Comparison of ENCODE assay signal across 8 mouse cellular contexts in genomic region chr19:24556585-24556966, GRCm38 (mm10). TPM values are rescaled to one million over a fixed set of nuclear protein-coding genes. Genes with fewer than 3 reads are reported as not detected.
A peak's percentile ranks its signal among the peaks of the same experiment; 100 is the strongest.
DNase-seq lines count a peak whose midpoint lies in the region; ATAC-seq and TF ChIP-seq lines count a peak whose summit lies in the region.

No protein-coding gene starts in this region.

- H3K4me3 ChIP-seq in heart, embryonic 12.5 days = peak overlapping the region; percentile 83
- H3K4me3 ChIP-seq in ES-E14 (ENCODE audit: insufficient read depth in 1 of 2, low read depth in 1 of 2, low read length in 2 of 2, poor library complexity in 1 of 2, severe bottlenecking in 1 of 2) = peak overlapping the region; percentile 80 to 91
- peak overlapping the region; percentile 70 for H3K4me3 ChIP-seq in forebrain, embryonic 13.5 days
- H3K4me3 ChIP-seq in liver, embryonic 14.5 days (ENCODE audit: insufficient read depth in 1 of 2, low read depth in 2 of 2, low read length in 2 of 2) = peak overlapping the region; percentile 82 to 84

- peak overlapping the region; percentile 87 for H3K9ac ChIP-seq in heart, embryonic 12.5 days
- H3K9ac ChIP-seq in ES-E14 (ENCODE audit: insufficient read depth, low read depth, low read length, poor library complexity, severe bottlenecking) = peak overlapping the region; percentile 79; the same call in 1 of the 2 replicates
- peak overlapping the region; percentile 78 for H3K9ac ChIP-seq in forebrain, embryonic 13.5 days
- peak overlapping the region; percentile 80 for H3K9ac ChIP-seq in liver, embryonic 14.5 days (replicated peaks)

- in situ Hi-C loops in ES-E14 (cut with MboI; ENCODE audit: low sequenced_read_pairs in 2 of 2, unreplicated experiment in 2 of 2) = no loop called here

- WGBS in heart, embryonic 12.5 days = under 1% methylated on average over 12 of the region's 12 CpGs
- WGBS in forebrain, embryonic 13.5 days = 2% methylated on average over 12 of the region's 12 CpGs
- under 1% methylated on average over 12 of the region's 12 CpGs for WGBS in liver, embryonic 14.5 days (ENCODE audit: insufficient replicate concordance)

- peaks cover 6% of the 10 kb centered on the region; the same call in 1 of the 2 replicates for H3K9me3 ChIP-seq in heart, embryonic 12.5 days (replicated peaks)
- H3K9me3 ChIP-seq in ES-E14 (ENCODE audit: control insufficient read depth, insufficient read depth, low read depth, low read length) = no peaks in the 10 kb centered on the region
- H3K9me3 ChIP-seq in forebrain, embryonic 13.5 days (replicated peaks) = no peaks in the 10 kb centered on the region
- H3K9me3 ChIP-seq in liver, embryonic 14.5 days (ENCODE audit: control insufficient read depth, low read length) = no peaks in the 10 kb centered on the region

- H3K27me3 ChIP-seq in heart, embryonic 12.5 days (replicated peaks) = no peaks in the 10 kb centered on the region
- peaks cover 26% of the 10 kb centered on the region for H3K27me3 ChIP-seq in forebrain, embryonic 13.5 days
- H3K27me3 ChIP-seq in liver, embryonic 14.5 days (ENCODE audit: control insufficient read depth, insufficient read depth, low read length) = peaks cover 17% of the 10 kb centered on the region

- no peaks in the 10 kb centered on the region for H3K36me3 ChIP-seq in heart, embryonic 12.5 days
- H3K36me3 ChIP-seq in ES-E14 (ENCODE audit: control insufficient read depth, insufficient read depth, low read length, poor library complexity, severe bottlenecking) = no peaks in the 10 kb centered on the region
- no peaks in the 10 kb centered on the region for H3K36me3 ChIP-seq in forebrain, embryonic 13.5 days (ENCODE audit: poor library complexity, severe bottlenecking)
- H3K36me3 ChIP-seq in liver, embryonic 14.5 days (replicated peaks; ENCODE audit: control insufficient read depth, insufficient read depth, low read depth) = no peaks in the 10 kb centered on the region

- ATAC-seq in heart, embryonic 12.5 days (ENCODE audit: insufficient number of reproducible peaks, low FRiP score) = 0 out of 2 replicates have a peak, but pooled peaks have one; percentile 2
- peak; percentile 25 for ATAC-seq in forebrain, embryonic 13.5 days
- no peak for ATAC-seq in liver, embryonic 14.5 days (ENCODE audit: insufficient read depth)

- peak overlapping the region; percentile 89 for H3K27ac ChIP-seq in heart, embryonic 12.5 days (ENCODE audit: poor library complexity, severe bottlenecking)
- H3K27ac ChIP-seq in ES-E14 (ENCODE audit: insufficient read depth, low read depth, low read length, poor library complexity, severe bottlenecking) = no peak overlapping the region
- no peak overlapping the region for H3K27ac ChIP-seq in forebrain, embryonic 13.5 days
- peak overlapping the region; percentile 23 for H3K27ac ChIP-seq in liver, embryonic 14.5 days

- peak; percentile 20 for TF ChIP-seq CTCF in liver, embryonic 14.5 days (IDR thresholded peaks at IDR 0.05; ENCODE audit: low read depth)

- no peak for DNase-seq in heart, postnatal 4 days
- no peak for DNase-seq in ES-E14 (ENCODE audit: low read depth, low spot score)
- DNase-seq in liver, embryonic 14.5 days (ENCODE audit: low read depth in 3 of 3, low spot score in 3 of 3) = no peak
- DNase-seq in right cerebral cortex, postnatal 14 days = no peak
- DNase-seq in urinary bladder, postnatal 10 days (ENCODE audit: low spot score) = no peak
- no peak for DNase-seq in kidney, adult 8-10 months

- H3K4me1 ChIP-seq in heart, embryonic 12.5 days (replicated peaks) = peaks cover 43% of the 10 kb centered on the region
- peaks cover 5 to 9% of the 10 kb centered on the region in 2 experiments; a peak in 3 of 4 replicates for H3K4me1 ChIP-seq in ES-E14 (ENCODE audit: control insufficient read depth in 2 of 2, insufficient read depth in 2 of 2, low read length in 2 of 2, poor library complexity in 1 of 2)
- H3K4me1 ChIP-seq in forebrain, embryonic 13.5 days = peaks cover 36% of the 10 kb centered on the region
- peaks cover 21 to 28% of the 10 kb centered on the region in 2 experiments for H3K4me1 ChIP-seq in liver, embryonic 14.5 days (replicated peaks; ENCODE audit: control insufficient read depth in 2 of 2, insufficient read depth in 2 of 2, low read length in 1 of 2)

- H3K4me2 ChIP-seq in heart, embryonic 12.5 days = peak overlapping the region; percentile 97
- peak overlapping the region; percentile 84 for H3K4me2 ChIP-seq in forebrain, embryonic 13.5 days
- H3K4me2 ChIP-seq in liver, embryonic 14.5 days (ENCODE audit: low read depth) = peak overlapping the region; percentile 82

- TF ChIP-seq EP300 in liver, embryonic 14.5 days (IDR thresholded peaks at IDR 0.05; ENCODE audit: low read depth) = no peak

TF ChIP-seq in ES-E14, 5 proteins besides CTCF, POLR2A, EP300 and RAD21:
- TF ChIP-seq ZC3H11A (IDR thresholded peaks at IDR 0.05; ENCODE audit: borderline replicate concordance, low read depth, low read length) (no peak), HCFC1 (IDR thresholded peaks at IDR 0.05; ENCODE audit: borderline replicate concordance, insufficient read depth, low read length) (no peak), CHD2 (IDR thresholded peaks at IDR 0.05; ENCODE audit: low read depth, low read length) (no peak), MAFK (IDR thresholded peaks at IDR 0.05; ENCODE audit: insufficient read depth, low read depth, low read length) (no peak)

RNA-seq across cellular contexts. Expression of gene Pip5k1b, which starts 0.9 kb away (rescaled TPM):
- 8.6 and 9.4 TPM in 2 replicates for polyA plus RNA-seq in heart, embryonic 12.5 days (2016; fragmentation: Nextera tagmentation; extraction: Ambion mirVana)
- total RNA-seq in heart, postnatal 4 days (2021) = 10 to 100 TPM; 29.9 to 31.2 TPM
- 1.8 and 2.1 TPM in 2 replicates for total RNA-seq in ES-E14 (2012; rRNA removed)
- 1.2 and 1.6 TPM in 2 replicates for polyA plus RNA-seq in forebrain, embryonic 13.5 days (2015; fragmentation: Nextera tagmentation; extraction: Ambion mirVana)
- polyA plus RNA-seq in liver, embryonic 14.5 days (2012; rRNA removed) = 6.9 and 8.1 TPM in 2 replicates
- polyA plus RNA-seq in liver, embryonic 14.5 days (2014; fragmentation: Nextera tagmentation; extraction: Ambion mirVana) = 10.8 and 11.9 TPM in 2 replicates

Comparison
In these comparisons a context has a peak if more than half of its experiments do, and no peak if none do; other contexts are left out.
1. H3K27ac ChIP-seq: peak in heart, embryonic 12.5 days (single experiment) and liver, embryonic 14.5 days (single experiment); none in ES-E14 (single experiment) and forebrain, embryonic 13.5 days (single experiment).
2. Peak in every context shown above with its lines, with median percentiles within 50 percentile points of each other: H3K4me2 ChIP-seq, H3K4me3 ChIP-seq and H3K9ac ChIP-seq.